21 mouse cellular contexts compared by ENCODE assay signal in genomic region chr7:96035456-96035855, GRCm38 (mm10).
DNase-seq lines count a peak whose midpoint lies in the region; ATAC-seq and TF ChIP-seq lines count a peak whose summit lies in the region.
"Had no signal": no experiment of that assay in that cellular context is flagged by ENCODE, and none has a peak within 500 bp of the region (broad histone marks: within the 10 kb centered on the region; RNA-seq: fewer than 3 reads in every experiment).

No protein-coding gene starts in this region.

- H3K4me1 ChIP-seq in kidney, postnatal 0 days (replicated peaks; ENCODE audit: insufficient read depth, low read length) = no peaks in the 10 kb centered on the region
- H3K4me1 ChIP-seq: embryonic facial prominence, embryonic 15.5 days; forebrain, embryonic 10.5 days; heart, embryonic 10.5 days; hindbrain, embryonic 12.5 days had no signal

- no peaks in the 10 kb centered on the region for H3K27me3 ChIP-seq in kidney, postnatal 0 days (ENCODE audit: insufficient read depth, low read length)
- H3K27me3 ChIP-seq: CH12.LX; embryonic facial prominence, embryonic 15.5 days; hindbrain, embryonic 12.5 days had no signal

- no peak overlapping the region for H3K4me2 ChIP-seq in kidney, postnatal 0 days (ENCODE audit: low read length)
- H3K4me2 ChIP-seq: embryonic facial prominence, embryonic 15.5 days; hindbrain, embryonic 12.5 days had no signal

- WGBS in kidney, postnatal 0 days = 27% methylated on average over 2 of the region's 2 CpGs

- DNase-seq in kidney, adult 9 months = peak; percentile 19
- no peak for DNase-seq in kidney, adult 18-20 months
- DNase-seq in R1 (ENCODE audit: low read depth, low spot score) = peak; percentile 47
- DNase-seq in kidney, postnatal 0 days (ENCODE audit: low spot score) = peak; percentile 49
- peak; percentile 17 to 21 for DNase-seq in kidney, postnatal 4 days
- DNase-seq in cerebellum, adult 8-10 months = no peak
- DNase-seq in thymus, postnatal 25 days = no peak
- DNase-seq: adrenal gland, postnatal 14 days; cerebellum, adult 18-20 months; cerebellum, postnatal 10 days; heart, adult 18-20 months; heart, postnatal 10 days; heart, postnatal 4 days had no signal

- no peak overlapping the region for H3K4me3 ChIP-seq in kidney, postnatal 0 days (replicated peaks; ENCODE audit: low read depth, low read length)
- H3K4me3 ChIP-seq: embryonic facial prominence, embryonic 15.5 days; erythroblast, embryonic 14.5 days; forebrain, embryonic 10.5 days; heart, embryonic 10.5 days; hindbrain, embryonic 12.5 days had no signal

- H3K9me3 ChIP-seq in kidney, postnatal 0 days (replicated peaks; ENCODE audit: low read length) = no peaks in the 10 kb centered on the region
- H3K9me3 ChIP-seq: embryonic facial prominence, embryonic 15.5 days; forebrain, embryonic 10.5 days; heart, embryonic 10.5 days; hindbrain, embryonic 12.5 days had no signal

- no peaks in the 10 kb centered on the region for H3K36me3 ChIP-seq in kidney, postnatal 0 days (ENCODE audit: insufficient read depth, low read length)
- H3K36me3 ChIP-seq: embryonic facial prominence, embryonic 15.5 days; forebrain, embryonic 10.5 days; heart, embryonic 10.5 days; hindbrain, embryonic 12.5 days had no signal

- TF ChIP-seq CTCF in kidney, postnatal 0 days (IDR thresholded peaks at IDR 0.05; ENCODE audit: low read depth) = no peak

- no peak overlapping the region for H3K9ac ChIP-seq in kidney, postnatal 0 days (ENCODE audit: low read depth, low read length)
- H3K9ac ChIP-seq: embryonic facial prominence, embryonic 15.5 days; hindbrain, embryonic 12.5 days had no signal

- no peak for ATAC-seq in kidney, postnatal 0 days (replicated peaks; ENCODE audit: low FRiP score, low read depth)
- ATAC-seq: forebrain, embryonic 14.5 days; hindbrain, postnatal 0 days had no signal

- no peak overlapping the region for H3K27ac ChIP-seq in kidney, postnatal 0 days
- H3K27ac ChIP-seq: embryonic facial prominence, embryonic 15.5 days; forebrain, embryonic 10.5 days; heart, embryonic 10.5 days; hindbrain, embryonic 12.5 days; hindbrain, postnatal 0 days had no signal

Comparison
In these comparisons a context has a peak if more than half of its experiments do, and no peak if none do; other contexts are left out.
1. DNase-seq: peak in kidney, adult 9 months (single experiment), R1 (single experiment), kidney, postnatal 0 days (single experiment) and kidney, postnatal 4 days (2 of 2); none in kidney, adult 18-20 months (single experiment), cerebellum, adult 8-10 months (single experiment) and thymus, postnatal 25 days (single experiment).